Comparison of ENCODE assay signal across 16 mouse cellular contexts in genomic region chr6:106565316-106565715, GRCm38 (mm10).
DNase-seq lines count a peak whose midpoint lies in the region; ATAC-seq lines count a peak whose summit lies in the region.
"Had no signal": no experiment of that assay in that cellular context is flagged by ENCODE, and none has a peak within 500 bp of the region (broad histone marks: within the 10 kb centered on the region; RNA-seq: fewer than 3 reads in every experiment).

No protein-coding gene starts in this region.

- WGBS in heart, embryonic 12.5 days = 73% methylated on average over 7 of the region's 7 CpGs

- H3K9ac ChIP-seq in heart, embryonic 12.5 days = no peak overlapping the region
- H3K9ac ChIP-seq: forebrain, embryonic 12.5 days; liver, embryonic 12.5 days; midbrain, embryonic 12.5 days had no signal

- no peak overlapping the region for H3K4me3 ChIP-seq in heart, embryonic 12.5 days
- H3K4me3 ChIP-seq: forebrain, embryonic 12.5 days; liver, embryonic 12.5 days; midbrain, embryonic 12.5 days; myocyte had no signal

- intact Hi-C loops in heart, postnatal 10 days (cut with DNase I) = no loop called here

- no peaks in the 10 kb centered on the region for H3K4me1 ChIP-seq in heart, embryonic 12.5 days (replicated peaks)
- H3K4me1 ChIP-seq: forebrain, embryonic 12.5 days; liver, embryonic 12.5 days had no signal

- peak; percentile 2 to 4 for DNase-seq in heart, postnatal 10 days
- DNase-seq in urinary bladder, postnatal 36 days (ENCODE audit: low spot score in 2 of 2) = peak; percentile 2 to 9
- no peak for DNase-seq in urinary bladder, adult 2 months (ENCODE audit: low spot score)
- DNase-seq in lung, postnatal 10 days = peak; percentile 46
- DNase-seq in right cerebral cortex, postnatal 14 days = no peak
- DNase-seq in retina, postnatal 1 day = no peak
- DNase-seq: adrenal gland, postnatal 10 days; cerebellum, adult 11-12 months; cerebellum, postnatal 25 days had no signal

- ATAC-seq in heart, embryonic 12.5 days (ENCODE audit: insufficient number of reproducible peaks, low FRiP score) = no peak
- no peak for ATAC-seq in CD4-positive, CD25-positive, alpha-beta regulatory T cell, adult 4 months
- ATAC-seq: liver, embryonic 12.5 days had no signal

- no peaks in the 10 kb centered on the region for H3K9me3 ChIP-seq in heart, embryonic 12.5 days (replicated peaks)
- H3K9me3 ChIP-seq: forebrain, embryonic 12.5 days; liver, embryonic 12.5 days; midbrain, embryonic 12.5 days had no signal

- no peak overlapping the region for H3K27ac ChIP-seq in heart, embryonic 12.5 days (ENCODE audit: poor library complexity, severe bottlenecking)
- H3K27ac ChIP-seq: forebrain, embryonic 12.5 days; liver, embryonic 12.5 days; midbrain, embryonic 12.5 days had no signal

- H3K36me3 ChIP-seq in heart, embryonic 12.5 days = no peaks in the 10 kb centered on the region
- H3K36me3 ChIP-seq: forebrain, embryonic 12.5 days; liver, embryonic 12.5 days; midbrain, embryonic 12.5 days had no signal

- H3K4me2 ChIP-seq in heart, embryonic 12.5 days = no peak overlapping the region
- H3K4me2 ChIP-seq: forebrain, embryonic 12.5 days; heart, embryonic 11.5 days; liver, embryonic 12.5 days; midbrain, embryonic 12.5 days had no signal

- no peaks in the 10 kb centered on the region for H3K27me3 ChIP-seq in heart, embryonic 12.5 days (replicated peaks)
- H3K27me3 ChIP-seq: forebrain, embryonic 12.5 days; liver, embryonic 12.5 days; midbrain, embryonic 12.5 days had no signal

Comparison
In these comparisons a context has a peak if more than half of its experiments do, and no peak if none do; other contexts are left out.
1. DNase-seq: peak in heart, postnatal 10 days (2 of 2), urinary bladder, postnatal 36 days (2 of 2) and lung, postnatal 10 days (single experiment); none in urinary bladder, adult 2 months (single experiment), right cerebral cortex, postnatal 14 days (single experiment) and retina, postnatal 1 day (single experiment).